Mouse (Mus musculus) cortical plate, adult 2 months (tissue): ENCODE measurements around the gene Trappc3. TPM values are rescaled to one million over a fixed set of nuclear protein-coding genes. Genes with fewer than 3 reads are reported as not detected.

Experiments
- H3K27ac ChIP-seq: fragments of 200-500 bp; 2 replicates; pipeline ENCODE4 v1.5.1; 2012; ENCODE audit warnings: low read length, control low read depth, inconsistent platforms; ENCODE audit not compliant: insufficient read depth
- H3K4me1 ChIP-seq: fragments of 200-500 bp; 2 replicates; pipeline ENCODE4 v1.6.1; 2011; ENCODE audit warnings: low read length; ENCODE audit not compliant: control insufficient read depth, insufficient read depth
- H3K4me3 ChIP-seq: fragments of 200-500 bp; 2 replicates; pipeline ENCODE4 v1.5.1; 2011; ENCODE audit warnings: mild to moderate bottlenecking, low read length, control low read depth; ENCODE audit not compliant: insufficient read depth
- CTCF ChIP-seq: fragments of 200-500 bp; IDR thresholded peaks from 2 replicates; pipeline ENCODE4 v1.5.1; 2011; ENCODE audit warnings: mild to moderate bottlenecking, control low read depth, low read length; ENCODE audit not compliant: insufficient read depth; ENCODE audit errors: extremely low read depth
- POLR2A ChIP-seq: fragments of 200-500 bp; IDR thresholded peaks from 2 replicates; pipeline ENCODE4 v1.6.1; 2011; ENCODE audit warnings: mild to moderate bottlenecking, low read length, control low read depth; ENCODE audit not compliant: insufficient read depth; ENCODE audit errors: extremely low read depth
- polyA plus RNA-seq: library from polyadenylated mRNA; depleted of rRNA; stranded (reverse); fragments of >200 nt; gene quantifications from 2 replicates; pipeline ENCODE4 v1.2.3, GENCODE M21; 2012

Gene Trappc3
- polyA plus RNA-seq, 1 experiment = 111 TPM

DNA sequence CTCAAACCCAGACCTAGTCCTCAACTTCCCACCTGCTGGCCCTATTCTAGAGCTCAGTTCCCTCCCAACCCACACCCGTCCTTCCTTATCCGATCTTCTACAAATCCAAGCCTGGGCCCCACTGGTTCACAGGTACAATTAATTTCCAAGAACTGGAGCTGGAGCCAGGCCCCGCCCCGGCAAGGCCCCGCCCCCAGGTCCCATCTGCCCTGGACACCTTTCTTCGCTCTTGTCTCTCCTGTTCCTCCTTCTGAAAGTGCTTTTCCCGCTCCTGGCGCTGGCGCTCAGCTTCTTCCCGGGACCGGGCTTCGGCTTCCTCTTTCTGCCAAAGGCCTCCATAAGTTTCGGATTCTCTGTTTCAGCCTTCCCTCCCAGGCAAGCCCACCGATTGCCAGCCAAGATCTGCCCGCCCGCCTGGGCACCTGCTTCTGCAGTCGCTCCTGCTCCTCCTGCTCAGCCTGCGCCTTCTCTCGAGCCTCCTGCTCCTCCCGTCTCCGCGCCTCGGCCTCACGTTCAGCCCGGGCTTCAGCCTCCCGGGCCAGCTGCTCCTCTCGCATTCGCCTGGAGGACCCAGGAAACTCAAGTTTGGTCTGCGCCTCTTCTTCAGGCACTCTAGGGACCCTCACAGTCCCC is 28.3 kb upstream of the Trappc3 start:
- Histone ChIP-seq H3K4me3 (no peak overlapping the region), H3K4me1 (peaks cover 15% of the 10 kb centered on the region), H3K27ac (peak overlapping the region; percentile 41; the same call in 1 of the 2 replicates)
- TF ChIP-seq POLR2A (no peak), CTCF (no peak)

DNA sequence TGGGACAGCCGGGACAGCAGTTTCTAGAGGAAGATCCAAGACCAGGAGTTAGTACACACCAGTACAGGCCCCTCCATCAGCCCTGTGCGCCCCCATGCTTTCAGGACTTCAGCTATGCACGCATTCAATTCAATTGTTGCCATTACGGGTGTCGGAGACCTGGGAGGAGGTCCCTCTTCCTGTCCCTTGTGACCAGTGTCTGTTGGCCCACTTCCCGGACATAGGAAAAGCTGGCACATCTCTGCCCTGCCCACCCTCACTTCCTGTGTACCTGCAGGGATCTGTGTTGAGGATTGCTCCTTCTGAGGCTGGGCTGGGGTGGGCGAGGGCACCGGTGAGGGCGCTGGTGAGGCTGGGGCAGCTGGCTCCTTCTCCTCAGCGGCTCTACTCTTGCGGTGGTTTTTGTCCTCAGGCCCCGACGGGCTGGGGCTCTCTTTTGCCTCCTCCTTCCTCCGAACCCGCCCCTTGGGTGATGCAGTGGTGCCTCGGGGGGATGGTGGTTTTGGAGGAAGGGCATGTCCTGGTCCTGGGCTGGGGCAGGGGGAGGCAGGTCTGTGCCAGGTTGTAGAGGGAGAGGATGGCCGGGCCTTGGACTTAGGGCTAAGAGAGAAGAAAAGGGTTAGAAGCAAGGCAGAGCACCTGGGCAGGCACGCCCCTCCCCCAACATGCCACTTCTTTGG is 27.5 kb upstream of the Trappc3 start:
- no peak overlapping the region for H3K4me3 ChIP-seq
- peaks cover 19% of the 10 kb centered on the region for H3K4me1 ChIP-seq
- peak overlapping the region; percentile 41; the same call in 1 of the 2 replicates for H3K27ac ChIP-seq
- TF ChIP-seq CTCF (no peak), POLR2A (no peak)

DNA sequence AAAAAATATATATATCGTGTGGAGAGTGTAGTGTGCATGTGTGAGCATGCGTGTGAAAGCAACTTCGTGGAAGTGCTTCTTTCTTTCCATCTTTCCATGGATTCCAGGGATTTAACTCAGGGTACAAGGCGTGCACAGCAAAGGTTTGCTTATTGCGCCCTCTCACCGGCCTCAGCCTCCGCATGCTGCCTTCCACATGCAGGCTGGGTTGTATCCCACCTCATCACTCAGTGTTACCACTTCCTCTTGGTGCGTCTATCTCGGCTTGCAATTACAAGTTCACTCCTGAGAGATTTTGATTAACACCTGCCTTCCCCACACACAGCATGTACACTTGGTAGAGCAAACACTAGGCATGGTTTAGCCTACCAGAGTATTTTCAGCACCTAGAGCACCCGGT is 26.9 kb upstream of the Trappc3 start:
- no peak for TF ChIP-seq POLR2A
- no peak for TF ChIP-seq CTCF
- no peak overlapping the region for H3K4me3 ChIP-seq
- peak overlapping the region; percentile 15; the same call in 1 of the 2 replicates for H3K27ac ChIP-seq
- peaks cover 21% of the 10 kb centered on the region for H3K4me1 ChIP-seq

DNA sequence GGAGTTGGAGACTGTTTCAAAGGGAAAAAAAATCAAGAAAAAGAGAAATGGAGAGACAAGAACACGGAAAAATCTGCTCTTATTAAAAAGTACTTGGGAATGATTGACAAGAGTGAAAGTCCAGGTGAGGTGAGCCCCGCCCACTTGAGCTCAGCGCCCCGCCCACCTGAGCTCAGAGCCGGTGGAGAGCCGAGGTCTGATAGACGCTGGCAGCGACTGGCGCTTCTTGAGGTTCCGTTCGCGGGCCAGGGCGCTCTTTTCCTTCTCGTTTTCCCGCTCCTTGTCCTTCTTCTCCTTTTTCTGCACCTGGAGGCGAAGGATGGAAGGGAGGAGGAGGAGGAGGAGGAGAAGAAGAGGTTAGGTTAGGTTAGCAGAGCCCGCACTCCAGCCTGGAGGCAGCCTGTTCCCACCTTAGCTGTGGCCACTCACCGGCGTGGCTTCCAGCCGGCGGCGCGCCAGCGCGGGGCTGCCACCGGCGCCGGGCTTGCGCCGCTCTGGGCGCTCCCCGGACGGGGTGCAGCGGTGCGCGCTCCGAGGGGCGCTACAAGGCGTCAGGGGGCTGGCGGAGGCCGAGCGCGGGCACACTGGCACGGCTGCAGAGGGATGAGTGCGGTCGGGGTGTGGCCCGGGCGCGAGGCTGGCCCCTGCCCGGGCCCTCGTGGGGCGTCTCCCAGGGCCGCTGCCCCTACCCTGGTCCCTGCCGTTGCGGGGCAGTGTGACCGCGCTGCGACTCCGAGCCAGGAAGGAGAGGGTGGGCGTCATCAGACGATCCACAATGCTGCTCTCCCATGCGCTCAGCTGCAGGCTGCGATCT is 25.5 kb upstream of the Trappc3 start:
- H3K27ac ChIP-seq = peak overlapping the region; percentile 39
- H3K4me3 ChIP-seq = no peak overlapping the region
- TF ChIP-seq CTCF (no peak), POLR2A (no peak)
- H3K4me1 ChIP-seq = peaks cover 23% of the 10 kb centered on the region

DNA sequence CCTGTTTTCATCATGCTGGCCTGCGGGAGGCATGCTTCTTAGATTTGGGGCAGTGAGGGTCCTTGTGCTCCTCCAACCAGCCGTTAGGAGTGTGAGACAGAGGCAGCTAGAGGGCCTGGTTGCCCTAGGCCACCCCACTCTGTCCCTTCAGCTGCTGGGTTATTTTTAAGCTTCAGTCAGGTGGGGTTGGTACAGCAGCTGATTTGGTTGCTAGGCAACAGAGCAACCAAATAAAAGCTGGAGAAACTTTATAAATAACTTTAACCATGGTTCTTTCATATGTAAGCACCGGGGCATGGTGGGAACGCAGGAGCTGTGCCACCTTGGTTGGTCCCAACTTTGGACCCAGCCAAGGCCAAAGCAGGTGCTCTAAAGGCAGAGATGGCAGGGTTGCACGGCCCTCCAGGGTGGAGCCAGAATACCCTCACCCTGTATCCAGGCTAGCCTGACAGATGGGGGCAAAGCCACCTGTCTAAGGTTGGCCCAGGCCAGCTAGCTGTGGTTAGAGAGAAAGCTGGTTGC is 24.3 kb upstream of the Trappc3 start:
- Histone ChIP-seq H3K4me1 (peaks cover 28% of the 10 kb centered on the region), H3K27ac (peak overlapping the region; percentile 69), H3K4me3 (no peak overlapping the region)
- TF ChIP-seq POLR2A = 0 out of 2 replicates have a peak, but pooled peaks have one; percentile 27
- no peak for TF ChIP-seq CTCF

DNA sequence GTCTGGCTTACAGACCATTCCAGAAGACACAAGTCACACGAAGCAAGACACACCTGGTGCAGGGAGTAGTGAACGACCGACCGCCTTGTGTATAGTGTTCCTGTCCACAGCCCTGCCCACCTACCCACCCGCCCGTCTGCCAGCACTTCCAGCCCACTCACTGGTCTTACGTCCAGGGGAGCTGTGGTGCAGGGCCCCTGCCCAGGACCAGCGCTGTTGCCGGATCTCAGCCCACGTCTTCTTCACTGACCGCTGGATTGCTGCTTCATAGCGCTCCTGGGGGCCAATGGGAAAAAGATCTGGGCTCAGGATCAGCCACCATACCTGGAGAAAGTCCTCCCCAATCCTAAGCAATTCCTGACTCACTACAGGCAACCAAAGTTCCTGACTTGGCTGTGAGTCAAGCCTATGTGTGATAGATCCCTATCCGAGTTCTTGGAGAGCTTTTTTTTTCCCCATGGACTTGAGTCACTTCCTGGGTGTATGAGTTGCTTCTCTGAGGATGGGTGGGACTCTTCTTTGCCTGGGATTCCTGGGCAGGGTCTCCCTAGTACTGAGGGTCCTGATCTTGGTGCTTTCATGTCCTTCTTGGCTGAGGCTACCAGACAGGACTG is 22.2 kb upstream of the Trappc3 start:
- TF ChIP-seq POLR2A (no peak), CTCF (no peak)
- Histone ChIP-seq H3K4me3 (no peak overlapping the region), H3K27ac (no peak overlapping the region), H3K4me1 (peaks cover 30% of the 10 kb centered on the region)

DNA sequence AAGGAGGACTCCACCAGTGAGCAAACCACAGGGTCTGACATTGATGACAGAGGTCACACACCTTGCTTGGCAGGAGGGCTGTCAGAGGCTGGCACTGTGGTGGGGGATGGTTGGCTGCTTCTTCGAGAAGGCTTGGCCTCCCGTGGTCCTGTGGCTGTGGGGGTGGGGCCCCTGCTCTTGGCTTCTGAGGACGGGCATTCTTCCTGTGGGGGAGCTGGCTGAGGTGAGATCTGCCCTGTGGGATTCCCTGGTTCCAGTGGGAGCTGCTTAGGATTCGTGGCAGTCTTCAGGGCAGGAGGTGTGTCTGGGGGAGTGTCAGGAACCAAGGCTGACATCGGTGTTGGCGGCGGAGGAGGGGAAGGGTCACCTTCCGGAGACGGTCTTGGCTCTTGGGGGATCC is 20.2 kb upstream of the Trappc3 start:
- Histone ChIP-seq H3K4me3 (no peak overlapping the region), H3K4me1 (peaks cover 30% of the 10 kb centered on the region), H3K27ac (no peak overlapping the region)
- TF ChIP-seq CTCF (no peak), POLR2A (no peak)

DNA sequence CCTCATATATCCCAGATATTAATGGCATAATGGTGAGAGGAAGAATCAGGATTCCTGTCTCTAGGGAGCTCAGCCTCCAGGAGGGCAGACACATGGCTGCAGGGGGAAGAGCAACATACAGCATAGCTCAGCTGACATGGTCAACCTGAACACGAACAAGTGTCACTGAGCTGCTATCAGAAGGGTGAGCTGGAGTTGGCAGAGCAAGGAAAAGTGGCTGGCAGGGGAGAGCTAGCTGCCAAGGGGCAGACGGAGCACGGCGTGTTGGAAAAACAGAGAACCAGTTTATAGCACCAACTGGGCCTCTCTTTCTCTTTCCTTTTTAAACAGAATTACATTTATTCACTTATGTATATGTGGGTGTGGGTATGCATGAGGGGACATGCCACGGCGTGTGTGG is 19.6 kb upstream of the Trappc3 start:
- Histone ChIP-seq H3K27ac (no peak overlapping the region), H3K4me1 (peaks cover 33% of the 10 kb centered on the region)
- TF ChIP-seq POLR2A = no peak
- TF ChIP-seq CTCF = no peak

More for the DNA sequence above, 19.6 kb upstream of the Trappc3 start:
- no peak overlapping the region for H3K4me3 ChIP-seq
